Mouse (Mus musculus) forebrain, embryonic 16.5 days (tissue): ENCODE measurements around the gene Hmx1. TPM values are rescaled to one million over a fixed set of nuclear protein-coding genes. Genes with fewer than 3 reads are reported as not detected.

ENCODE experiments used
- ATAC-seq: fragments of 200-750 bp; cut with Nextera tagmentation; 2 replicates; pipeline ENCODE4 v1.8.0; 2017; ENCODE audit warnings: mild to moderate bottlenecking, moderate library complexity
- H3K27ac ChIP-seq: fragments of 300-500 bp; sonication (generic); 2 replicates; pipeline ENCODE4 v1.5.1; 2014; ENCODE audit warnings: low read length, control low read depth
- H3K27me3 ChIP-seq: fragments of 300-500 bp; sonication (generic); replicated peaks from 2 replicates; pipeline ENCODE4 v1.6.1; 2014; ENCODE audit warnings: low read length; ENCODE audit not compliant: control insufficient read depth, insufficient read depth
- H3K36me3 ChIP-seq: fragments of 300-500 bp; sonication (generic); 2 replicates; pipeline ENCODE4 v1.6.1; 2014; ENCODE audit not compliant: control insufficient read depth, insufficient read depth
- H3K4me1 ChIP-seq: fragments of 300-500 bp; sonication (generic); replicated peaks from 2 replicates; pipeline ENCODE4 v1.6.1; 2014; ENCODE audit warnings: low read length; ENCODE audit not compliant: control insufficient read depth, insufficient read depth
- H3K4me2 ChIP-seq: fragments of 300-500 bp; sonication (generic); 2 replicates; pipeline ENCODE4 v1.6.1; 2014; ENCODE audit warnings: mild to moderate bottlenecking, low read length, control low read depth
- H3K4me3 ChIP-seq: fragments of 300-500 bp; sonication (generic); replicated peaks from 2 replicates; pipeline ENCODE4 v1.5.1; 2014; ENCODE audit warnings: mild to moderate bottlenecking, low read length, control low read depth
- H3K9ac ChIP-seq: fragments of 300-500 bp; sonication (generic); replicated peaks from 2 replicates; pipeline ENCODE4 v1.6.1; 2014; ENCODE audit warnings: low read depth, low read length, control low read depth
- H3K9me3 ChIP-seq: fragments of 300-500 bp; sonication (generic); 2 replicates; pipeline ENCODE4 v1.6.1; 2016; ENCODE audit warnings: low read length; ENCODE audit not compliant: control insufficient read depth
- WGBS: fragments of 180-500 bp; shearing (Covaris S2); extraction: QIAGEN DNeasy Blood & Tissue Kit; methylation state at CpG from one replicate; pipeline ENCODE4 v1.1.7; 2014; 5-methylcytosine and 5-hydroxymethylcytosine counted together
- polyA plus RNA-seq: library from polyadenylated mRNA; unstranded; fragments of >200 nt; fragmentation: Nextera tagmentation; extraction: Ambion mirVana; gene quantifications from 2 replicates; pipeline ENCODE4 v1.2.1, GENCODE M21; 2015

Gene Hmx1
- polyA plus RNA-seq, 1 experiment from 2014 or later = not detected

GRCm38 (mm10) chr5:35441411-35441810 is 52.5 kb downstream of the Hmx1 start:
- Histone ChIP-seq H3K4me3 (no peak overlapping the region), H3K9me3 (no peaks in the 10 kb centered on the region), H3K27ac (no peak overlapping the region), H3K4me1 (0 out of 2 replicates have a peak, but pooled peaks cover 4% of the 10 kb centered on the region), H3K4me2 (no peak overlapping the region), H3K27me3 (no peaks in the 10 kb centered on the region), H3K36me3 (no peaks in the 10 kb centered on the region), H3K9ac (no peak overlapping the region)
- ATAC-seq = no peak
- 80% methylated on average over 9 of the region's 9 CpGs for WGBS

GRCm38 (mm10) chr5:35444731-35445130 is 55.8 kb downstream of the Hmx1 start:
- no peaks in the 10 kb centered on the region for H3K36me3 ChIP-seq
- 82% methylated on average over 12 of the region's 12 CpGs for WGBS
- no peaks in the 10 kb centered on the region for H3K9me3 ChIP-seq
- no peak overlapping the region for H3K4me3 ChIP-seq
- peaks cover 16% of the 10 kb centered on the region for H3K4me1 ChIP-seq
- H3K4me2 ChIP-seq = no peak overlapping the region
- no peak overlapping the region for H3K9ac ChIP-seq
- no peak for ATAC-seq
- H3K27ac ChIP-seq = no peak overlapping the region
- H3K27me3 ChIP-seq = no peaks in the 10 kb centered on the region

GRCm38 (mm10) chr5:35447656-35448443 is 58.9 kb downstream of the Hmx1 start:
- Histone ChIP-seq H3K9me3 (no peaks in the 10 kb centered on the region), H3K27me3 (no peaks in the 10 kb centered on the region), H3K36me3 (no peaks in the 10 kb centered on the region), H3K4me2 (peak overlapping the region; percentile 67), H3K27ac (no peak overlapping the region), H3K4me3 (peak overlapping the region; percentile 40), H3K4me1 (peaks cover 12% of the 10 kb centered on the region), H3K9ac (peak overlapping the region; percentile 60)
- WGBS = 12% methylated on average over 27 of the region's 27 CpGs
- ATAC-seq = peak; percentile 94

Other genes with a start within 250 kb of the Hmx1 start
- gene Adra2c, start 110.8 kb upstream of the Hmx1 start, polyA plus RNA-seq = 0.65 and 0.71 TPM in 2 replicates
- 1.2 and 1.7 TPM in 2 replicates for gene Cpz, start 136.6 kb downstream of the Hmx1 start, polyA plus RNA-seq
- 9.1 and 9.3 TPM in 2 replicates for gene Trmt44, start 186.0 kb downstream of the Hmx1 start, polyA plus RNA-seq
- gene Acox3, start 193.9 kb downstream of the Hmx1 start, polyA plus RNA-seq = 13.0 and 15.9 TPM in 2 replicates